ENCODE assay signal across 8 mouse cellular contexts in genomic region chr8:104247054-104247907, GRCm38 (mm10). TPM values are rescaled to one million over a fixed set of nuclear protein-coding genes. Genes with fewer than 3 reads are reported as not detected.
A peak's percentile ranks its signal among the peaks of the same experiment; 100 is the strongest.
DNase-seq lines count a peak whose midpoint lies in the region; ATAC-seq and TF ChIP-seq lines count a peak whose summit lies in the region.

No protein-coding gene starts in this region.

- H3K9ac ChIP-seq in embryonic facial prominence, embryonic 11.5 days (replicated peaks; ENCODE audit: low read length), result peak overlapping the region; percentile 80
- peak overlapping the region; percentile 71 for H3K9ac ChIP-seq in limb, embryonic 12.5 days (replicated peaks)
- H3K9ac ChIP-seq in midbrain, embryonic 12.5 days (replicated peaks), result peak overlapping the region; percentile 82

- H3K36me3 ChIP-seq in G1E (replicated peaks), result peaks cover 50% of the 10 kb centered on the region
- no peaks in the 10 kb centered on the region; the same call in 1 of the 2 replicates for H3K36me3 ChIP-seq in embryonic facial prominence, embryonic 11.5 days (replicated peaks; ENCODE audit: control insufficient read depth, insufficient read depth, low read depth, low read length)
- peaks cover 20% of the 10 kb centered on the region for H3K36me3 ChIP-seq in limb, embryonic 12.5 days
- H3K36me3 ChIP-seq in midbrain, embryonic 12.5 days, result peaks cover 24% of the 10 kb centered on the region

- ATAC-seq in G1E (ENCODE audit: extremely low read depth, insufficient number of reproducible peaks, low FRiP score, poor library complexity, severe bottlenecking), result peak; percentile 31
- ATAC-seq in embryonic facial prominence, embryonic 11.5 days (replicated peaks; ENCODE audit: insufficient number of reproducible peaks, low FRiP score, low TSS enrichment, low read depth), result no peak
- peak; percentile 57 to 66 for ATAC-seq in hematopoietic stem cell, adult 5-6 weeks (replicated peaks in 1 of 2; ENCODE audit: insufficient read depth in 1 of 2, low FRiP score in 2 of 2, low TSS enrichment in 1 of 2, low read depth in 1 of 2, poor library complexity in 2 of 2, severe bottlenecking in 2 of 2)
- no peak for ATAC-seq in limb, embryonic 12.5 days (ENCODE audit: insufficient number of reproducible peaks, insufficient read depth, low FRiP score, low TSS enrichment, low read depth)
- ATAC-seq in midbrain, embryonic 12.5 days (ENCODE audit: low FRiP score, low read depth), result no peak

- peak; percentile 64 for DNase-seq in G1E (ENCODE audit: low spot score)
- no peak for DNase-seq in embryonic facial prominence, embryonic 11.5 days (ENCODE audit: low spot score)
- DNase-seq in thymus, adult 18-20 months, result peak; percentile 38 to 57
- no peak for DNase-seq in right cerebral cortex, postnatal 14 days
- DNase-seq in testis, postnatal 14 days (ENCODE audit: low spot score), result no peak

- TF ChIP-seq CTCF in G1E (IDR thresholded peaks at IDR 0.05; ENCODE audit: low read depth, low read length), result no peak

- H3K4me3 ChIP-seq in G1E (ENCODE audit: low read depth, low read length), result peak overlapping the region; percentile 85
- H3K4me3 ChIP-seq in embryonic facial prominence, embryonic 11.5 days (ENCODE audit: low read depth, low read length), result peak overlapping the region; percentile 86
- peak overlapping the region; percentile 82 for H3K4me3 ChIP-seq in limb, embryonic 12.5 days (replicated peaks)
- peak overlapping the region; percentile 74 for H3K4me3 ChIP-seq in midbrain, embryonic 12.5 days

- peaks cover 80% of the 10 kb centered on the region for H3K4me1 ChIP-seq in G1E (ENCODE audit: insufficient read depth, low read depth, low read length)
- no peaks in the 10 kb centered on the region; the same call in 1 of the 2 replicates for H3K4me1 ChIP-seq in embryonic facial prominence, embryonic 11.5 days (ENCODE audit: control insufficient read depth, insufficient read depth, low read length)
- H3K4me1 ChIP-seq in limb, embryonic 12.5 days (replicated peaks), result peaks cover 18% of the 10 kb centered on the region
- H3K4me1 ChIP-seq in midbrain, embryonic 12.5 days, result peaks cover 22% of the 10 kb centered on the region

- H3K27me3 ChIP-seq in G1E (ENCODE audit: insufficient read depth, low read length), result no peaks in the 10 kb centered on the region
- H3K27me3 ChIP-seq in embryonic facial prominence, embryonic 11.5 days (ENCODE audit: control insufficient read depth, insufficient read depth, low read length), result no peaks in the 10 kb centered on the region
- no peaks in the 10 kb centered on the region for H3K27me3 ChIP-seq in limb, embryonic 12.5 days
- H3K27me3 ChIP-seq in midbrain, embryonic 12.5 days, result no peaks in the 10 kb centered on the region

- peak overlapping the region; percentile 68 for H3K4me2 ChIP-seq in embryonic facial prominence, embryonic 11.5 days (ENCODE audit: low read depth, low read length)
- H3K4me2 ChIP-seq in limb, embryonic 12.5 days, result peak overlapping the region; percentile 84
- H3K4me2 ChIP-seq in midbrain, embryonic 12.5 days (replicated peaks), result peak overlapping the region; percentile 65

- no peaks in the 10 kb centered on the region for H3K9me3 ChIP-seq in G1E (replicated peaks)
- no peaks in the 10 kb centered on the region for H3K9me3 ChIP-seq in embryonic facial prominence, embryonic 11.5 days (replicated peaks; ENCODE audit: control insufficient read depth, low read length)
- no peaks in the 10 kb centered on the region for H3K9me3 ChIP-seq in limb, embryonic 12.5 days
- H3K9me3 ChIP-seq in midbrain, embryonic 12.5 days, result no peaks in the 10 kb centered on the region

- 68% methylated on average over 22 of the region's 22 CpGs for WGBS in embryonic facial prominence, embryonic 11.5 days
- 71% methylated on average over 22 of the region's 22 CpGs for WGBS in limb, embryonic 12.5 days
- 77% methylated on average over 22 of the region's 22 CpGs for WGBS in midbrain, embryonic 12.5 days

- no peak overlapping the region for H3K27ac ChIP-seq in embryonic facial prominence, embryonic 11.5 days (replicated peaks; ENCODE audit: low read depth, low read length)
- H3K27ac ChIP-seq in limb, embryonic 12.5 days, result no peak overlapping the region
- H3K27ac ChIP-seq in midbrain, embryonic 12.5 days (replicated peaks), result no peak overlapping the region

RNA-seq across cellular contexts. Expression of gene Tk2, which starts 1.1 kb away (rescaled TPM):
- total RNA-seq in G1E (2014; fragmentation: Nextera tagmentation), result 47.8 and 63.3 TPM in 2 replicates
- total RNA-seq in G1E (2017), result 47.0 and 50.4 TPM in 2 replicates
- 46.8 and 47.1 TPM in 2 replicates for polyA plus RNA-seq in G1E (2012)
- polyA plus RNA-seq in embryonic facial prominence, embryonic 11.5 days (2014; fragmentation: Nextera tagmentation; extraction: Ambion mirVana), result 23.9 and 26.1 TPM in 2 replicates
- 22.0 and 23.6 TPM in 2 replicates for total RNA-seq in hematopoietic stem cell, adult 5-6 weeks (2017)
- polyA plus RNA-seq in limb, embryonic 12.5 days (2016; fragmentation: Nextera tagmentation; extraction: Ambion mirVana), result 22.1 and 26.0 TPM in 2 replicates
- polyA plus RNA-seq in midbrain, embryonic 12.5 days (2016; fragmentation: Nextera tagmentation; extraction: Ambion mirVana), result 38.2 and 42.5 TPM in 2 replicates

RNA-seq across cellular contexts. Expression of gene Cklf, which starts 3.4 kb away (rescaled TPM):
- total RNA-seq in G1E (2014; fragmentation: Nextera tagmentation) (27.3 and 54.0 TPM in 2 replicates), G1E (2017) (67.7 and 79.1 TPM in 2 replicates)
- polyA plus RNA-seq in G1E (2012), result 2.6 and 5.2 TPM in 2 replicates
- 34.7 and 36.3 TPM in 2 replicates for polyA plus RNA-seq in embryonic facial prominence, embryonic 11.5 days (2014; fragmentation: Nextera tagmentation; extraction: Ambion mirVana)
- 23.2 and 26.5 TPM in 2 replicates for total RNA-seq in hematopoietic stem cell, adult 5-6 weeks (2017)
- 48.6 and 52.2 TPM in 2 replicates for polyA plus RNA-seq in limb, embryonic 12.5 days (2016; fragmentation: Nextera tagmentation; extraction: Ambion mirVana)
- polyA plus RNA-seq in midbrain, embryonic 12.5 days (2016; fragmentation: Nextera tagmentation; extraction: Ambion mirVana), result 35.4 and 37.7 TPM in 2 replicates

RNA-seq across cellular contexts. Expression of gene Cmtm2a, which starts 45.7 kb away (rescaled TPM):
- 1.7 TPM in 1 of 2 replicates, not detected in the other for total RNA-seq in G1E (2014; fragmentation: Nextera tagmentation)
- total RNA-seq in G1E (2017), result not detected in 2 replicates
- not detected in 2 replicates for polyA plus RNA-seq in G1E (2012)
- polyA plus RNA-seq in embryonic facial prominence, embryonic 11.5 days (2014; fragmentation: Nextera tagmentation; extraction: Ambion mirVana), result not detected in 2 replicates
- total RNA-seq in hematopoietic stem cell, adult 5-6 weeks (2017), result not detected in 2 replicates
- not detected in 2 replicates for polyA plus RNA-seq in limb, embryonic 12.5 days (2016; fragmentation: Nextera tagmentation; extraction: Ambion mirVana)
- polyA plus RNA-seq in midbrain, embryonic 12.5 days (2016; fragmentation: Nextera tagmentation; extraction: Ambion mirVana), result not detected in 2 replicates

Comparison
In these comparisons a context has a peak if more than half of its experiments do, and no peak if none do; other contexts are left out.
1. ATAC-seq: peak in G1E (single experiment) and hematopoietic stem cell, adult 5-6 weeks (2 of 2); none in embryonic facial prominence, embryonic 11.5 days (single experiment), limb, embryonic 12.5 days (single experiment) and midbrain, embryonic 12.5 days (single experiment).
2. DNase-seq: peak in G1E (single experiment) and thymus, adult 18-20 months (2 of 2); none in embryonic facial prominence, embryonic 11.5 days (single experiment), right cerebral cortex, postnatal 14 days (single experiment) and testis, postnatal 14 days (single experiment).
3. Peak in every context shown above with its lines, with median percentiles within 50 percentile points of each other: H3K4me3 ChIP-seq, H3K4me2 ChIP-seq and H3K9ac ChIP-seq.